ENCODE assay signal across 8 mouse cellular contexts in genomic region chr11:94990749-94991577, GRCm38 (mm10). TPM values are rescaled to one million over a fixed set of nuclear protein-coding genes. Genes with fewer than 3 reads are reported as not detected.
A peak's percentile ranks its signal among the peaks of the same experiment; 100 is the strongest.
DNase-seq lines count a peak whose midpoint lies in the region; ATAC-seq and TF ChIP-seq lines count a peak whose summit lies in the region.

Ppp1r9b (plus strand) TSS chr11:94991035.

- peak within 1 kb of the TSS; percentile 92 for H3K27ac ChIP-seq in forebrain, embryonic 13.5 days
- peak within 1 kb of the TSS; percentile 91 for H3K27ac ChIP-seq in heart, postnatal 0 days (ENCODE audit: low read depth)
- H3K27ac ChIP-seq in neural tube, embryonic 14.5 days (ENCODE audit: low read depth, low read length), result peak within 1 kb of the TSS; percentile 92
- peak within 1 kb of the TSS; percentile 68 for H3K27ac ChIP-seq in testis, adult 2 months (ENCODE audit: control insufficient read depth, insufficient read depth, low read depth, low read length)

- peak within 1 kb of the TSS; percentile 91 for H3K4me3 ChIP-seq in forebrain, embryonic 13.5 days
- H3K4me3 ChIP-seq in heart, postnatal 0 days (ENCODE audit: low read depth, low read length), result peak within 1 kb of the TSS; percentile 89
- H3K4me3 ChIP-seq in neural tube, embryonic 14.5 days (ENCODE audit: low read depth, low read length), result peak within 1 kb of the TSS; percentile 97
- peak within 1 kb of the TSS; percentile 89 for H3K4me3 ChIP-seq in testis, adult 2 months (ENCODE audit: control insufficient read depth, low read depth, low read length)

- TF ChIP-seq POLR2A in testis, adult 2 months (IDR thresholded peaks at IDR 0.05; ENCODE audit: control insufficient read depth, low read depth, low read length), result no peak

- H3K27me3 ChIP-seq in forebrain, embryonic 13.5 days, result no peaks in the 10 kb centered on the region
- no peaks in the 10 kb centered on the region for H3K27me3 ChIP-seq in heart, postnatal 0 days (ENCODE audit: control insufficient read depth, insufficient read depth, low read length)
- peaks cover 4% of the 10 kb centered on the region; the same call in 1 of the 2 replicates for H3K27me3 ChIP-seq in neural tube, embryonic 14.5 days (ENCODE audit: control insufficient read depth, insufficient read depth, low read length)
- H3K27me3 ChIP-seq in testis, adult 2 months (ENCODE audit: control insufficient read depth, insufficient read depth, low read length), result no peaks in the 10 kb centered on the region

- 0 out of 2 replicates have a peak, but pooled peaks cover 6% of the 10 kb centered on the region for H3K36me3 ChIP-seq in forebrain, embryonic 13.5 days (ENCODE audit: poor library complexity, severe bottlenecking)
- no peaks in the 10 kb centered on the region for H3K36me3 ChIP-seq in heart, postnatal 0 days (replicated peaks; ENCODE audit: control insufficient read depth, insufficient read depth, low read length)
- H3K36me3 ChIP-seq in neural tube, embryonic 14.5 days (ENCODE audit: control insufficient read depth, insufficient read depth, low read length), result no peaks in the 10 kb centered on the region
- H3K36me3 ChIP-seq in testis, adult 2 months (ENCODE audit: control insufficient read depth, insufficient read depth, low read length), result no peaks in the 10 kb centered on the region

- H3K9ac ChIP-seq in forebrain, embryonic 13.5 days, result peak within 1 kb of the TSS; percentile 95
- peak within 1 kb of the TSS; percentile 88 for H3K9ac ChIP-seq in heart, postnatal 0 days (replicated peaks; ENCODE audit: low read depth, low read length)
- H3K9ac ChIP-seq in neural tube, embryonic 14.5 days (replicated peaks; ENCODE audit: low read depth, low read length), result peak within 1 kb of the TSS; percentile 98

- no peaks in the 10 kb centered on the region for H3K9me3 ChIP-seq in forebrain, embryonic 13.5 days (replicated peaks)
- H3K9me3 ChIP-seq in heart, postnatal 0 days (replicated peaks; ENCODE audit: control insufficient read depth, low read length), result no peaks in the 10 kb centered on the region
- H3K9me3 ChIP-seq in neural tube, embryonic 14.5 days (ENCODE audit: control insufficient read depth, low read length), result no peaks in the 10 kb centered on the region

- TF ChIP-seq EP300 in heart, postnatal 0 days (IDR thresholded peaks at IDR 0.05; ENCODE audit: low read depth), result no peak

- peak; percentile 87 for DNase-seq in ES-CJ7 (ENCODE audit: low read depth, low spot score)
- peak; percentile 95 for DNase-seq in heart, postnatal 0 days (ENCODE audit: low spot score)
- peak; percentile 94 to 96 for DNase-seq in kidney, postnatal 4 days
- peak; percentile 94 to 95 for DNase-seq in lung, adult 18-20 months

- TF ChIP-seq CTCF in heart, postnatal 0 days (IDR thresholded peaks at IDR 0.05; ENCODE audit: low read depth), result peak; percentile 56
- TF ChIP-seq CTCF in testis, adult 2 months (IDR thresholded peaks at IDR 0.05; ENCODE audit: control insufficient read depth, insufficient read depth, insufficient replicate concordance, low read depth, low read length), result peak; percentile 52; the same call in 1 of the 2 replicates

- H3K4me1 ChIP-seq in forebrain, embryonic 13.5 days, result peaks cover 74% of the 10 kb centered on the region
- peaks cover 49% of the 10 kb centered on the region for H3K4me1 ChIP-seq in heart, postnatal 0 days (ENCODE audit: control insufficient read depth, insufficient read depth)
- peaks cover 49% of the 10 kb centered on the region for H3K4me1 ChIP-seq in neural tube, embryonic 14.5 days (ENCODE audit: control insufficient read depth, insufficient read depth, low read length)
- H3K4me1 ChIP-seq in testis, adult 2 months (ENCODE audit: control insufficient read depth, insufficient read depth, low read length), result peaks cover 44% of the 10 kb centered on the region

- ATAC-seq in cerebellum, adult (ENCODE audit: insufficient number of reproducible peaks, low FRiP score, low TSS enrichment), result peak; percentile 62
- ATAC-seq in forebrain, embryonic 13.5 days, result peak; percentile 88
- ATAC-seq in heart, postnatal 0 days (ENCODE audit: insufficient read depth, low read depth), result peak; percentile 81
- ATAC-seq in neural tube, embryonic 14.5 days (ENCODE audit: low read depth), result peak; percentile 84

- under 1% methylated on average over 59 of the region's 69 CpGs for WGBS in forebrain, embryonic 13.5 days
- 0% methylated on average over 57 of the region's 69 CpGs for WGBS in heart, postnatal 0 days
- 0% methylated on average over 57 of the region's 69 CpGs for WGBS in neural tube, embryonic 14.5 days

- H3K4me2 ChIP-seq in forebrain, embryonic 13.5 days, result peak within 1 kb of the TSS; percentile 100
- peak within 1 kb of the TSS; percentile 90 for H3K4me2 ChIP-seq in heart, postnatal 0 days (ENCODE audit: low read depth, low read length)
- peak within 1 kb of the TSS; percentile 100 for H3K4me2 ChIP-seq in neural tube, embryonic 14.5 days (ENCODE audit: low read depth, low read length)

RNA-seq across cellular contexts. Expression of gene Ppp1r9b, which starts in this region (rescaled TPM):
- 15.8 and 16.3 TPM in 2 replicates for polyA plus RNA-seq in forebrain, embryonic 13.5 days (2015; fragmentation: Nextera tagmentation; extraction: Ambion mirVana)
- 27.6 and 38.6 TPM in 2 replicates for total RNA-seq in heart, postnatal 0 days (2014; rRNA removed; ENCODE audit: low replicate concordance)
- polyA plus RNA-seq in heart, postnatal 0 days (2015; fragmentation: Nextera tagmentation; extraction: Ambion mirVana), result 4.5 and 4.7 TPM in 2 replicates
- polyA plus RNA-seq in neural tube, embryonic 14.5 days (2014; fragmentation: Nextera tagmentation; extraction: Ambion mirVana), result 27.7 and 29.8 TPM in 2 replicates
- polyA plus RNA-seq in testis, adult 2 months (2012; rRNA removed), result 14.6 and 15.0 TPM in 2 replicates

Comparison
In these comparisons a context has a peak if more than half of its experiments do, and no peak if none do; other contexts are left out.
1. Peak in every context shown above with its lines: DNase-seq, ATAC-seq, H3K4me3 ChIP-seq and H3K27ac ChIP-seq.